Mouse (Mus musculus) CH12.LX (cell line): ENCODE data around the gene Dlx6. TPM values are rescaled to one million over a fixed set of nuclear protein-coding genes. Genes with fewer than 3 reads are reported as not detected.

Source experiments
- DNase-seq: peaks from one replicate; pipeline ENCODE4 v3.0.0-alpha.2; 2013; ENCODE audit errors: extremely low read depth
- H3K27ac ChIP-seq: 2 replicates; pipeline ENCODE4 v1.5.1; 2012; ENCODE audit warnings: low read depth, mild to moderate bottlenecking, control low read depth, moderate library complexity; ENCODE audit not compliant: insufficient read depth
- H3K27me3 ChIP-seq: replicated peaks from 2 replicates; pipeline ENCODE3; 2012; ENCODE audit warnings: inconsistent platforms
- H3K36me3 ChIP-seq, 2 experiments: replicated peaks in 1 of 2; 2 replicates each; pipeline versions ENCODE3 to v1.6.1; 2012; ENCODE audit warnings: inconsistent platforms in 1 of 2, low read length in 1 of 2, mild to moderate bottlenecking in 1 of 2, mixed read lengths in 1 of 2, moderate library complexity in 1 of 2; ENCODE audit not compliant: control insufficient read depth in 1 of 2, insufficient read depth in 1 of 2
- H3K4me1 ChIP-seq, 2 experiments: 2 replicates each; pipeline ENCODE4 v1.6.1; 2012; ENCODE audit warnings: inconsistent platforms in 1 of 2, moderate library complexity in 1 of 2; ENCODE audit not compliant: insufficient read depth in 2 of 2, control insufficient read depth in 1 of 2
- H3K4me2 ChIP-seq: 2 replicates; pipeline ENCODE4 v1.6.1; 2012; ENCODE audit warnings: low read depth, mild to moderate bottlenecking, control low read depth; ENCODE audit not compliant: poor library complexity, insufficient read depth, severe bottlenecking
- H3K4me3 ChIP-seq, 3 experiments: fragments of 150-350 bp in 1 of 3; sonication (generic) in 1 of 3; replicated peaks in 1 of 3; 2 replicates each; pipeline versions ENCODE3 to v1.5.1; 2011 to 2012; ENCODE audit warnings: low read depth in 2 of 3, low read length in 2 of 3, mild to moderate bottlenecking in 2 of 3, moderate library complexity in 2 of 3, control low read depth in 1 of 3, improper control_type of control experiment in 1 of 3, inconsistent platforms in 1 of 3, mixed read lengths in 1 of 3; ENCODE audit not compliant: poor library complexity in 1 of 3
- H3K79me2 ChIP-seq: replicated peaks from 2 replicates; pipeline ENCODE4 v1.6.1; 2012; ENCODE audit warnings: mild to moderate bottlenecking, moderate library complexity; ENCODE audit not compliant: control insufficient read depth, poor library complexity, insufficient read depth, severe bottlenecking; ENCODE audit errors: extremely low read depth
- H3K9ac ChIP-seq: 2 replicates; pipeline ENCODE4 v1.6.1; 2012; ENCODE audit warnings: low read depth, mild to moderate bottlenecking, control low read depth, moderate library complexity; ENCODE audit not compliant: insufficient read depth
- H3K9me3 ChIP-seq: replicated peaks from 2 replicates; pipeline ENCODE3; 2012; ENCODE audit warnings: low read length, inconsistent platforms, mixed read lengths
- CTCF ChIP-seq, 2 experiments: IDR thresholded peaks in 1 of 2; conservative IDR thresholded peaks in 1 of 2; 2 replicates each; pipeline ENCODE4 v1.5.1; 2011 to 2012; ENCODE audit warnings: low read depth in 2 of 2, low read length in 2 of 2, improper control_type of control experiment in 1 of 2, inconsistent platforms in 1 of 2, mild to moderate bottlenecking in 1 of 2, moderate library complexity in 1 of 2
- IRF4 ChIP-seq: IDR thresholded peaks from 2 replicates; pipeline ENCODE4 v1.6.1; 2014; ENCODE audit warnings: low read depth, mild to moderate bottlenecking, inconsistent platforms, low read length, improper control_type of control experiment
- PAX5 ChIP-seq: IDR thresholded peaks from 2 replicates; pipeline ENCODE4 v1.6.1; 2012; ENCODE audit warnings: low read length, inconsistent platforms, mixed read lengths
- POLR2A ChIP-seq: IDR thresholded peaks from 2 replicates; pipeline ENCODE4 v1.6.1; 2011; ENCODE audit warnings: low read depth, mild to moderate bottlenecking, improper control_type of control experiment, low read length
- RAD21 ChIP-seq: IDR thresholded peaks from 2 replicates; pipeline ENCODE4 v1.6.1; 2011; ENCODE audit warnings: low read depth, mild to moderate bottlenecking, low read length, improper control_type of control experiment, moderate library complexity
- SMC3 ChIP-seq: IDR thresholded peaks from 2 replicates; pipeline ENCODE4 v1.6.1; 2011; ENCODE audit warnings: low read depth, low read length, improper control_type of control experiment
- TCF12 ChIP-seq: IDR thresholded peaks from 2 replicates; pipeline ENCODE4 v1.6.1; 2014; ENCODE audit warnings: low read depth, mild to moderate bottlenecking, inconsistent platforms, low read length, improper control_type of control experiment
- ZC3H11A ChIP-seq: IDR thresholded peaks from 2 replicates; pipeline ENCODE4 v1.6.1; 2012; ENCODE audit warnings: low read depth, mild to moderate bottlenecking, inconsistent platforms, low read length, improper control_type of control experiment
- ZNF384 ChIP-seq: IDR thresholded peaks from 2 replicates; pipeline ENCODE4 v1.6.1; 2012; ENCODE audit warnings: low read depth, low read length, improper control_type of control experiment, inconsistent platforms
- dilution Hi-C: fragments of 300-500 bp; cut with MboI; formaldehyde crosslinking; loops from 2 replicates; pipeline ENCODE4 v1.14.3; 2020; ENCODE audit warnings: low sequenced_read_pairs; ENCODE audit not compliant: extremely low pct_unique_long_range_greater_than_20kb, extremely low pct_ligation_motif_present
- in situ Hi-C: fragments of 300-500 bp; cut with MboI; formaldehyde crosslinking; loops from 3 replicates; pipeline ENCODE4 v1.14.3; 2019; ENCODE audit warnings: low sequenced_read_pairs, low pct_ligation_motif_present, low pct_unique_long_range_greater_than_20kb, mixed read lengths
- polyA plus RNA-seq: library from polyadenylated mRNA; unstranded; fragments of >175 nt; gene quantifications from 2 replicates; pipeline ENCODE4 v1.2.1, GENCODE M21; 2012; ENCODE audit warnings: low read depth; ENCODE audit not compliant: insufficient read length
- total RNA-seq, 2 experiments: library from RNA; depleted of rRNA; stranded (reverse); fragments of 300-350 nt in 1 of 2; fragments of >200 nt in 1 of 2; gene quantifications; 2 replicates each; pipeline ENCODE4 v1.2.3; 2012 to 2014

Dlx6 gene
- total and polyA plus RNA-seq, 3 experiments: not detected

DNA sequence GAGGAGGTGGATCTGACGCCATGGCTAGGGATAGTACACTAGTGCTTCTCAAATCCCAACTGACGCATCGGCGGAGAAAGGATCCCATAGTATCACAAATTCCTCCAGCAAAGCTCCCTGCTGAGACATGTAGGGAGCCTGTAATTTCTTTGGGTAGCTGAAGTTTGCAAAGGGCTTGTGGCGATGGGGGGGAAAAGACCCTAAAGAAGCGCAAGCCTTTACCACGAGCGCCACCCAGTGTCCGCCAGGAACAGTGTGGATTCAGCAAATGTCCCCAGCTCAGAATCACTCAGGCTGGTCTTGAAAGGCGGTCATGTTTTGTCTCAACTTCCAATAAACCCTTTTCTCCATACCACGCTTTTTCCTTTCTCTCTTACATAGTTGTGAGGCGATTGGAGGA, 21.8 kb downstream of the Dlx6 start:
- Histone ChIP-seq H3K9me3 (peaks cover 1% of the 10 kb centered on the region), H3K4me1 (peaks cover 0 to 10% of the 10 kb centered on the region in 2 experiments; a peak in 1 of 4 replicates), H3K27ac (no peak overlapping the region), H3K79me2 (no peaks in the 10 kb centered on the region), H3K4me3 (no peak overlapping the region), H3K9ac (no peak overlapping the region), H3K4me2 (peak overlapping the region; percentile 19), H3K27me3 (no peaks in the 10 kb centered on the region), H3K36me3 (no peaks in the 10 kb centered on the region)
- in situ Hi-C loops: loop anchor here (25.0 kb wide), 2 partner anchors 598 to 773 kb away; no protein-coding TSS in a partner anchor
- dilution Hi-C loops: no loop called here
- TF ChIP-seq CTCF (conservative IDR thresholded peaks at IDR 0.05 in 1 of 2, IDR thresholded peaks at IDR 0.05 in 1 of 2; ENCODE audit: low read depth in 2 of 2, low read length in 2 of 2) (peak; percentile 41 to 74; a peak in 3 of 4 replicates), RAD21 (peak; percentile 78), ZC3H11A (0 out of 2 replicates have a peak, but pooled peaks have one; percentile 12), TCF12 (no peak), SMC3 (peak; percentile 73), POLR2A (no peak)
- DNase-seq: peak; percentile 73

DNA sequence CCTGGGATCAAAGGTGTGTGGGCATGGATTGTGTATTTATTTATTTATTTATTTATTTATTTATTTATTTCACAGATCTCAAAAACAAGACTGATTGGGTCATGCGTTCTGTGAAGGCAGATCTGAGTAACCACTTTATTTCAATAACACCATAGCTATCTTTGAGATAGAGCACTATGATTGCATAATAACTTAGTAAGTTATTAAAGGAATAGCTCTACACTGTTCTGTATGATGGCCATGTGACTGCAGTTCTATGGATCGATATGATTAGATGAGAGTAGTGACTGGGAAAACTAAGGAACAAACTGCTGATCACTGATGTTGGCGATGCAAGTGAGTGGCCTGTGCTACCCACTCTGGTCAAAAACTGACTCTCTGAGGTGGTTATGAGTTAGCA, 23.1 kb downstream of the Dlx6 start:
- in situ Hi-C loops (loop anchor here (25.0 kb wide), 2 partner anchors 599 to 774 kb away; no protein-coding TSS in a partner anchor), dilution Hi-C loops (no loop called here)
- DNase-seq: no peak
- Histone ChIP-seq H3K27me3 (no peaks in the 10 kb centered on the region), H3K79me2 (no peaks in the 10 kb centered on the region), H3K36me3 (no peaks in the 10 kb centered on the region), H3K4me2 (no peak overlapping the region), H3K4me3 (no peak overlapping the region), H3K4me1 (peaks cover 0 to 10% of the 10 kb centered on the region in 2 experiments; a peak in 1 of 4 replicates), H3K9me3 (peaks cover 1% of the 10 kb centered on the region), H3K9ac (no peak overlapping the region), H3K27ac (no peak overlapping the region)
- no peak for TF ChIP-seq ZNF384

DNA sequence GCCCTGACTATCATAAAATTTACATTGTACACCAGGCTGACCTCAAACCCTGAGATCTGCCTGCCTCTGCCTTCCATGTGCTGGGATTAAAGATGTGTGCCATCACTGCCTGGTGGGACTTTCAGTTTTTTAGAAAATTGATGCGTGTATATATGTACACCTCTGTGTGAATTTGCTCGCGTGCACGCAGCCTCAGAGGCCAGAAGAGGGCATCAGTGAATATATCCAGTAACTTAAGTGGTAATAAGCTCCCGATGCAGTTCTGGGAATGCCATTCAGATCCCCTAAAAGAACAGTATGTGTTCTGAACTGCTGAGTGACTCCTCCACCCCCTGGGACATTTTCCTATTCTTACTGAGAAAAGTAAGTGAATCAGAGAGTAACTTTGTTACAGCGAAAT, 26.9 kb downstream of the Dlx6 start:
- H3K79me2 ChIP-seq: no peaks in the 10 kb centered on the region
- in situ Hi-C loops: loop anchor here (25.0 kb wide), 2 partner anchors 603 to 778 kb away; no protein-coding TSS in a partner anchor
- no peak overlapping the region for H3K4me2 ChIP-seq
- H3K36me3 ChIP-seq: no peaks in the 10 kb centered on the region
- peaks cover 0 to 4% of the 10 kb centered on the region in 2 experiments; a peak in 1 of 4 replicates for H3K4me1 ChIP-seq
- H3K9ac ChIP-seq: no peak overlapping the region
- TF ChIP-seq CTCF (conservative IDR thresholded peaks at IDR 0.05 in 1 of 2, IDR thresholded peaks at IDR 0.05 in 1 of 2; ENCODE audit: low read depth in 2 of 2, low read length in 2 of 2): peak in 1 of 2 experiments; percentile 25; a peak in 1 of 4 replicates
- TF ChIP-seq IRF4: no peak
- TF ChIP-seq SMC3: peak; percentile 16
- TF ChIP-seq PAX5: no peak
- no peaks in the 10 kb centered on the region for H3K9me3 ChIP-seq
- H3K27ac ChIP-seq: no peak overlapping the region
- dilution Hi-C loops: no loop called here
- no peak for DNase-seq
- H3K4me3 ChIP-seq: no peak overlapping the region
- no peaks in the 10 kb centered on the region for H3K27me3 ChIP-seq
